Mouse (Mus musculus) CD8-positive naive resting alpha-beta T cell, adult 2 months (primary cell): ENCODE results near the gene 4933436I01Rik.

ENCODE experiments used
- DNase-seq, 2 experiments: peaks; one replicate each; pipeline ENCODE4 v3.0.0; 2022; ENCODE audit warnings: low read depth in 2 of 2, low spot score in 2 of 2

The 4933436I01Rik gene

GRCm38 (mm10) chrX:67921350-67921749 is at the start of gene 4933436I01Rik:
TSS of gene 4933436I01Rik (minus strand) at chrX:67921450.
- DNase-seq: no peak

GRCm38 (mm10) chrX:67924769-67925470 is 3.7 kb upstream of the 4933436I01Rik start:
- no peak for DNase-seq

DNA sequence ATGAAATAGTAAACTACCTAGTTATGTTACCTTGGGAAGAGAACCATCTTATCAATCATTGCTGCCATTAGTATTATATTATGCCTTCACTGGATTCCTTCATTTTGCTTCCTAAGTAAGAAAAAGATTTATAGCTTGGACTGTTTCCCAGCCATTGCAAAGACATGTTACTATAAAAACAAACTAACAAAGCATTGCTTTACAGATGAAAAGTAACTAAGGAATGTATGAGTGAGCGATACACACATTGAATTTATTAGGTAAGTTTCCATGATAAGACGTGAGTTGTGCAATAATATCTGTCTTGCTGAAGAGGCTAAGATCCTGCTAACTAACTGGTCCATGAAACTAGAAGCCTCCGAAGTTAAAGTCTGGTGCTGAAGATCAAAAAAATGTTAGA is 37.8 kb downstream of the 4933436I01Rik start:
- DNase-seq: no peak
